Mouse (Mus musculus) liver, adult 2 months (tissue): ENCODE data around the gene Rasip1. TPM values are rescaled to one million over a fixed set of nuclear protein-coding genes. Genes with fewer than 3 reads are reported as not detected.
"Not testable (repeated sequence)": the region's sequence is repeated elsewhere in the genome, so short reads cannot be mapped to it uniquely, and the experiment has no call there.

Experiments
- DNase-seq: peaks from one replicate; pipeline ENCODE4 v3.0.0-alpha.2; 2011; ENCODE audit warnings: low read depth, low spot score; ENCODE audit errors: extremely low read depth
- H3K27ac ChIP-seq: fragments of 200-500 bp; replicated peaks from 2 replicates; pipeline ENCODE4 v1.5.1; 2012; ENCODE audit warnings: low read depth, mild to moderate bottlenecking, control low read depth, inconsistent platforms, low read length; ENCODE audit not compliant: insufficient read depth
- H3K27me3 ChIP-seq: fragments of 200-500 bp; 2 replicates; pipeline ENCODE4 v1.6.1; 2012; ENCODE audit warnings: mild to moderate bottlenecking, moderate library complexity, low read length, inconsistent platforms; ENCODE audit not compliant: control insufficient read depth, insufficient read depth
- H3K36me3 ChIP-seq: fragments of 200-500 bp; 2 replicates; pipeline ENCODE4 v1.6.1; 2012; ENCODE audit warnings: low read length, inconsistent platforms; ENCODE audit not compliant: control insufficient read depth, insufficient read depth
- H3K4me1 ChIP-seq: fragments of 200-500 bp; 2 replicates; pipeline ENCODE4 v1.6.1; 2011; ENCODE audit warnings: low read length; ENCODE audit not compliant: control insufficient read depth, insufficient read depth
- H3K4me3 ChIP-seq: fragments of 200-500 bp; 2 replicates; pipeline ENCODE4 v1.5.1; 2011; ENCODE audit warnings: low read depth, mild to moderate bottlenecking, control low read depth, low read length, moderate library complexity; ENCODE audit not compliant: insufficient read depth
- H3K79me2 ChIP-seq: fragments of 200-500 bp; 2 replicates; pipeline ENCODE4 v1.6.1; 2012; ENCODE audit warnings: inconsistent platforms, mild to moderate bottlenecking, low read length, moderate library complexity; ENCODE audit not compliant: control insufficient read depth, insufficient read depth
- H3K9ac ChIP-seq: fragments of 200-500 bp; 2 replicates; pipeline ENCODE4 v1.6.1; 2012; ENCODE audit warnings: low read depth, mild to moderate bottlenecking, control low read depth, inconsistent platforms, low read length
- CTCF ChIP-seq: fragments of 200-500 bp; IDR thresholded peaks from 2 replicates; pipeline ENCODE4 v1.5.1; 2011; ENCODE audit warnings: low read depth, low read length, control low read depth
- POLR2A ChIP-seq: fragments of 200-500 bp; IDR thresholded peaks from 2 replicates; pipeline ENCODE4 v1.6.1; 2011; ENCODE audit warnings: low read length, control low read depth; ENCODE audit not compliant: insufficient read depth; ENCODE audit errors: extremely low read depth
- WGBS: fragments of 180-500 bp; shearing (Covaris S2); methylation state at CpG from one replicate; pipeline ENCODE4 v1.1.7; 2018; 5-methylcytosine and 5-hydroxymethylcytosine counted together
- polyA plus RNA-seq: library from polyadenylated mRNA; depleted of rRNA; stranded (reverse); fragments of >200 nt; gene quantifications from 2 replicates; pipeline ENCODE4 v1.2.3, GENCODE M21; 2012
- total RNA-seq: library from RNA; depleted of rRNA; stranded (reverse); fragments of >200 nt; gene quantifications from 2 replicates; pipeline ENCODE4 v1.2.3, GENCODE M21; 2014

The Rasip1 gene
- total and polyA plus RNA-seq, 2 experiments: 2.3 to 5.1 TPM

DNA sequence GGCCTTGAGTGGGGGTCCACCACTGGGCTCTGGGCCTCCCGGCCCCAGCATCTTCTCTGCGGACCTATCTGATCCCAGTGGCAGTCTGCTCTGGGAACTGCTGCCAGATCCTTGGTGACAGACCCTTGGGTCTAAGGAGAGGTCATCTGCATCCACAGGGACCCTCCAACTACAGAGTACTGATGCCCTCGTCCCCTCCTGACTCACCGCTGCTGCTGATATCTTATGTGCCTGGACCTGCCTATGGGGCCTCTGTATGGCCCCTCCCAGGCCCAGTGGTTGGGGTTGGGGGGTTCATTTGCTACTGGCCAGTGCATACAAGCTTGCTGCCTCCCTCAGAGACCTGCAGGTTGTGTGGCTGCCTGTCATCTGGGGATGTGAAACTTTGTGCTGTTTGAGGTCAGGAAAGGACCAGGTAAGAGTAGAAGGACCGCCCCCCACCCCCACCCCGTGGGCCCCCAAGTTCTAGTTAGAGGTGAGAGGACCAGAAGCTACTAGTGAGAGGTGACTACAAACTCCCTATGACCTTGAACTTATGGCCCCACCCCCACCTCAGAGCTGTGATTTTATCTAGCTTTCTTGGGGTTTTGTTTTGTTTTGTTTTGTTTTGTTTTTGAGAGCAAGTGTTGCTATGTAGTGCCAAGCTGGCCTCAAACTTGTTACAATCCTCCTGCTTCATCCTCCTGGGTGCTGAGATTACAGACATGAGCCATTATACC lies 17.7 kb downstream of the Rasip1 start:
- TF ChIP-seq POLR2A: no peak
- no peak for TF ChIP-seq CTCF
- Histone ChIP-seq H3K27me3 (peaks cover 3% of the 10 kb centered on the region; the same call in 1 of the 2 replicates), H3K4me3 (no peak overlapping the region), H3K9ac (no peak overlapping the region), H3K36me3 (no peaks in the 10 kb centered on the region), H3K79me2 (no peaks in the 10 kb centered on the region), H3K4me1 (no peaks in the 10 kb centered on the region), H3K27ac (no peak overlapping the region)
- DNase-seq: no peak
- WGBS: 81% methylated on average over 6 of the region's 6 CpGs

DNA sequence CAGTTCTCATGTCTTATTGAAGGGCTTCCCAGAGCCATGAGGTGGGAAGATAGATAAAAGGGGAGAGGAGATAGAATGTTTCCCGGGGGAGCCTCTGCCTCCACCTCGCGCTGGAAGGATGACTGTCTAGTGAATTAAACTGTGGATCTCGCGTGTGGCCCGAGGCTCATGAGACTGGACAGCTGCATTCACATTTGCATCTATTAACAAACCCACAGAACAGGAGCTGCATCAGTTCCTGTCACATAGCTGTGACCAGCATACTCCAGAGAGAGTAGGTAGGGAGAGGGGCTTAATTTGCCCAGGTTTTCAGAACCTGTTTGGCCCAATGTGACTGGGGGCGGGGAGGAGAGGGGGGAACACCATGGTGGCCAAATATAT lies 18.3 kb downstream of the Rasip1 start:
- Histone ChIP-seq H3K79me2 (no peaks in the 10 kb centered on the region), H3K36me3 (no peaks in the 10 kb centered on the region), H3K27ac (no peak overlapping the region), H3K4me1 (no peaks in the 10 kb centered on the region), H3K27me3 (peaks cover 3% of the 10 kb centered on the region; the same call in 1 of the 2 replicates), H3K4me3 (no peak overlapping the region), H3K9ac (no peak overlapping the region)
- DNase-seq: no peak
- WGBS: 90% methylated on average over 7 of the region's 7 CpGs
- TF ChIP-seq CTCF: no peak
- no peak for TF ChIP-seq POLR2A

DNA sequence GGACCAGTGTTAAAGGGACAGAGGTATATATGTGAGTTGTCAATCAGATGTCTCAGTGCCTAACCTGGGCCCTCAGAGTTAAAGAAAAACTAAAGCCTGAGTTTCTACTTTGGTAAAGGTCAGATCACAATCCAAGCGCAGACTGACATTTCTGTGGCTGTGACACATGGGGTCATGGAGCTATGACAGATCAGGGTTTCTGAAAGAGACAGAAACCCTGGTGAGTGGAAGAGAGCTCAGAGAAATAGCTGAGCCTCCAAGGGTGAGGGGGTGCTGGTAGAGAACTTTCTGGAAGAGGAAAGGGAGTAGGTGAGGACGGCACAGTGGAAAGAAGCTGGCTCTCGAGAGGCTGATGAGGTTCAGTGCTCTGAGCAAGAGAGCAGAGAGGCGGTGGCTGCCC lies 19.4 kb downstream of the Rasip1 start:
- TF ChIP-seq POLR2A (no peak), CTCF (no peak)
- no peaks in the 10 kb centered on the region for H3K36me3 ChIP-seq
- no peak for DNase-seq
- no peaks in the 10 kb centered on the region for H3K79me2 ChIP-seq
- H3K4me3 ChIP-seq: no peak overlapping the region
- H3K9ac ChIP-seq: no peak overlapping the region
- no peak overlapping the region for H3K27ac ChIP-seq
- WGBS: 93% methylated on average over 4 of the region's 4 CpGs
- H3K4me1 ChIP-seq: no peaks in the 10 kb centered on the region
- H3K27me3 ChIP-seq: peaks cover 3% of the 10 kb centered on the region; the same call in 1 of the 2 replicates

DNA sequence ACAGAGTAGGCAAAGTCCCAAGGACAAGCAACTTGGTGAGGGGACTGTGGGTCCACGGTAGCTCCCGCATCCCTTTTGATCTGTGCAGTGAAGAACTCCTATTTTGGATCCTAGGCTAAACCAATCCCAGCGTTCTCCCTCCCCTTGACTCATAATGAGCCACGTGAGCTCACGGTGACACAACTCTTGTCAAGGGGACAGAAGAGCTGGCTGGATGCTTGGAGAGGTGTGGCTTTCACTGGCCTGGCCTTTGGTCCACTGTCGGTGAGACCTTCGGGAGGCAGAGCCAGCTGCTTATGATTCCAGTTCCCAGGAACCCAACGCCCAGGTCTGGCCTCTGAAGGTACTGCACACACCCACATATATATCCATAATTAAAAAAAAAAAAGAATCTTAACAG lies 22.1 kb downstream of the Rasip1 start:
- Histone ChIP-seq H3K4me3 (no peak overlapping the region), H3K36me3 (no peaks in the 10 kb centered on the region), H3K27ac (no peak overlapping the region), H3K4me1 (peaks cover 1% of the 10 kb centered on the region), H3K27me3 (no peaks in the 10 kb centered on the region), H3K79me2 (no peaks in the 10 kb centered on the region), H3K9ac (no peak overlapping the region)
- 67% methylated on average over 8 of the region's 8 CpGs for WGBS
- no peak for DNase-seq
- no peak for TF ChIP-seq POLR2A
- TF ChIP-seq CTCF: no peak

DNA sequence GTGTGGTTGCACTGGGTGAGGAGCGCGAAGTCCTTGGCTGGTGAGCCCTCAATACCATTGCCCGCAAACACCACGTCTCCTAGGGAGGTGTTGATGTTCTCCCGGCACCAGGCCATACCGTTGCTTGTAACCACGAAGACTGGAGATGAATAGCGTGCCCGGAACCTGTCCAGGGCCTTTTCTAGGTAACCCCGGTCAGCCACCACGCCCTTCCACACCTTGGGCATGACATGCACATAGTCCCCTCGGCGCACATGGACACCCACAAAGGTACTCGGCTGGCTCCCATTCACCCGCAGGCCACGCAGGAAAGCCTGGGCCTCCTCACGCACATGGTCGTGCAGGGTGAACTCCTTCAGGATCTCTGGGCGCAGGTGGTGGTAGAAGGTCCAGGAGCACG lies 23.2 kb downstream of the Rasip1 start:
- not testable (repeated sequence) for H3K27me3 ChIP-seq, H3K4me1 ChIP-seq, H3K27ac ChIP-seq, H3K9ac ChIP-seq, H3K4me3 ChIP-seq, DNase-seq, H3K36me3 ChIP-seq, H3K79me2 ChIP-seq
- 94% methylated on average over 20 of the region's 20 CpGs for WGBS

DNA sequence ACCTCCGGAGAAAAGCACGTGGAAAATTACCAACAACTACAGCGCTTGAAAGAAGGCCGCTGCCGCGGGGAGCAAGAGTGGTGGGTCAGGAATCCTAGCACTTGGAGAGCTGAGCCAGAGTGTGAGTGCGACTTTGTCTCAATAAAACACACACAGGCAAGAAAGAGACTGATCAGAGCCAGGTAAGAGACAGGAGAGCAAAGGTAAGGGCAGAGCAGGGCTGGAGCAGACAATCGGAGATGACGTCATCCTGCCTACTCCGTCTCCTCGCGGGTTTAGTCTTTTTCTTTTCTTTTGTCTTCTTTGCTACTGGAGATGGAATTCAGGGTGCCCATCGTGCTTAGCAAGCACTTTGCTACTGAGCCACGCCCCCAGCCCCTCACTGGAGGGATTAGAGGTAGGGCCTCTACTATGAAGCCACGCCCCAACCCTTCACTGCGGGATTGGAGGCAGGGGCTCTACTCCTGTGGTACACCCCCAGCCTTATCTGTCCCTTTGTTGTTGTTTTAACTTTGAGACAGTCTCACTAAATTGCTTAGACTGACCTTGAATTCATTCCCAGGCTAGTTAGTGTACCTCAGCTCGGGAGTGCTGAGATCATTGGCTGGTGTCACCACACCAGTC lies 27.2 kb downstream of the Rasip1 start:
- Histone ChIP-seq H3K9ac (no peak overlapping the region), H3K79me2 (no peaks in the 10 kb centered on the region), H3K27ac (no peak overlapping the region), H3K36me3 (no peaks in the 10 kb centered on the region), H3K4me1 (peaks cover 5% of the 10 kb centered on the region), H3K27me3 (no peaks in the 10 kb centered on the region), H3K4me3 (no peak overlapping the region)
- WGBS: 38% methylated on average over 17 of the region's 17 CpGs
- TF ChIP-seq POLR2A: no peak
- no peak for TF ChIP-seq CTCF
- no peak for DNase-seq
